Mouse (Mus musculus): ENCODE results near the gene H2-M10.3.
"Not testable (repeated sequence)": the region's sequence is repeated elsewhere in the genome, so short reads cannot be mapped to it uniquely, and the experiment has no call there.

DNA sequence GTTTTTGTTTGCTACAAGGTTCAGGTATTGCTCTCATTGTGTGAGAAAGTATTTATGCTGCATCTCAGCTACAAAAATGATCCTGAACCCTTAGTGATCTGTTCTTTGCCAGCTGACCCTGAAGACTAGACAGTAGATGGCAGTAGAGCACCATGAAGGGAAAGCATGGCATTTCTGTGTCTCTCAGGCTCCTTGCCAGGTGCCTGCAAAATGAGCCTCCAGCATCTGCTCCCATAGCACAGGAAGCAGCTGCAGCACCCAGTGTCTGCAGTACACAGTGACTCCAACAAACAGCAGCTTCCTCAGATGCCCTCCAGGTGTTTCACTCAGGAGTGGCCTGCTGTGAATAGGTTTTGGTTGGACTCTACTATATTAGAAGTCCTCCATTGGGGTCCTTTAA is 12.9 kb downstream of the H2-M10.3 start:
- peak; percentile 62; the same call in 1 of the 2 replicates for TF ChIP-seq CTCF (IDR thresholded peaks at IDR 0.05; ENCODE audit: borderline replicate concordance, extremely low read depth, insufficient read depth, insufficient read length)
- not testable (repeated sequence) for TF ChIP-seq POLR2A (IDR thresholded peaks at IDR 0.05; ENCODE audit: borderline replicate concordance, extremely low read depth, insufficient read depth, insufficient read length, poor library complexity, severe bottlenecking)

All from brain, embryonic 14.5 days (tissue).